Mouse (Mus musculus) MEL (cell line): ENCODE data around the gene Gm10718.
"Not testable (repeated sequence)": the region's sequence is repeated elsewhere in the genome, so short reads cannot be mapped to it uniquely, and the experiment has no call there.

Experiments used
- BHLHE40 ChIP-seq: IDR thresholded peaks from 2 replicates; pipeline ENCODE4 v1.6.1; 2012; ENCODE audit warnings: low read depth, mild to moderate bottlenecking, inconsistent platforms, low read length, improper control_type of control experiment, borderline replicate concordance
- CHD2 ChIP-seq: IDR thresholded peaks from 2 replicates; pipeline ENCODE4 v1.6.1; 2011; ENCODE audit warnings: low read length, improper control_type of control experiment
- CTCF ChIP-seq, 3 experiments: IDR thresholded peaks in 2 of 3; conservative IDR thresholded peaks in 1 of 3; 2 replicates each; pipeline ENCODE4 v1.5.1; 2011 to 2012; ENCODE audit warnings: low read length in 3 of 3, low read depth in 2 of 3, mild to moderate bottlenecking in 2 of 3, improper control_type of control experiment in 1 of 3, inconsistent platforms in 1 of 3, mixed read lengths in 1 of 3, moderate library complexity in 1 of 3; ENCODE audit not compliant: control insufficient read depth in 1 of 3, insufficient read depth in 1 of 3, poor library complexity in 1 of 3, severe bottlenecking in 1 of 3
- E2F4 ChIP-seq: IDR thresholded peaks from 2 replicates; pipeline ENCODE4 v1.6.1; 2011; ENCODE audit warnings: low read depth, low read length, improper control_type of control experiment, borderline replicate concordance
- EP300 ChIP-seq, 2 experiments: IDR thresholded peaks; 2 replicates each; pipeline ENCODE4 v1.6.1; 2011; ENCODE audit warnings: improper control_type of control experiment in 2 of 2, low read length in 2 of 2, low read depth in 1 of 2, mild to moderate bottlenecking in 1 of 2
- HCFC1 ChIP-seq: IDR thresholded peaks from 2 replicates; pipeline ENCODE4 v1.6.1; 2012; ENCODE audit warnings: low read depth, mild to moderate bottlenecking, inconsistent platforms, low read length, improper control_type of control experiment, moderate library complexity
- JUND ChIP-seq: IDR thresholded peaks from 2 replicates; pipeline ENCODE4 v1.6.1; 2011; ENCODE audit warnings: low read depth, mild to moderate bottlenecking, improper control_type of control experiment, low read length
- MYC ChIP-seq: IDR thresholded peaks from 2 replicates; pipeline ENCODE4 v1.6.1; 2011; ENCODE audit warnings: low read depth, mild to moderate bottlenecking, low read length, improper control_type of control experiment, moderate library complexity
- POLR2A ChIP-seq, 2 experiments: IDR thresholded peaks; 2 replicates each; pipeline ENCODE4 v1.6.1; 2011 to 2012; ENCODE audit warnings: low read length in 2 of 2, mild to moderate bottlenecking in 2 of 2, control low read depth in 1 of 2, improper control_type of control experiment in 1 of 2, low read depth in 1 of 2, moderate library complexity in 1 of 2; ENCODE audit not compliant: control insufficient read depth in 1 of 2, insufficient read depth in 1 of 2, poor library complexity in 1 of 2
- POLR2AphosphoS5 ChIP-seq: IDR thresholded peaks from 2 replicates; pipeline ENCODE4 v1.6.1; 2012; ENCODE audit warnings: low read depth, borderline replicate concordance, mild to moderate bottlenecking, inconsistent platforms, low read length, moderate library complexity, mixed read lengths
- USF1 ChIP-seq: IDR thresholded peaks from 2 replicates; pipeline ENCODE4 v1.6.1; 2014; ENCODE audit warnings: low read depth, mild to moderate bottlenecking, inconsistent platforms, low read length, improper control_type of control experiment, moderate library complexity
- ZC3H11A ChIP-seq: IDR thresholded peaks from 2 replicates; pipeline ENCODE4 v1.6.1; 2012; ENCODE audit warnings: low read depth, mild to moderate bottlenecking, inconsistent platforms, low read length, improper control_type of control experiment
- ZKSCAN1 ChIP-seq: IDR thresholded peaks from 2 replicates; pipeline ENCODE4 v1.6.1; 2012; ENCODE audit warnings: low read depth, mild to moderate bottlenecking, inconsistent platforms, low read length, improper control_type of control experiment, moderate library complexity

GRCm38 (mm10) chr9:3038161-3038560 lies 14.8 kb downstream of the Gm10718 start:
- not testable (repeated sequence) for TF ChIP-seq CTCF (IDR thresholded peaks at IDR 0.05 in 2 of 3, conservative IDR thresholded peaks at IDR 0.05 in 1 of 3; ENCODE audit: control insufficient read depth in 1 of 3, insufficient read depth in 1 of 3, low read depth in 2 of 3, low read length in 3 of 3, poor library complexity in 1 of 3, severe bottlenecking in 1 of 3); ZKSCAN1; POLR2A (IDR thresholded peaks at IDR 0.05; ENCODE audit: control insufficient read depth in 1 of 2, insufficient read depth in 1 of 2, low read depth in 1 of 2, low read length in 2 of 2, poor library complexity in 1 of 2); POLR2AphosphoS5; HCFC1; BHLHE40; E2F4; ZC3H11A; JUND; EP300 (IDR thresholded peaks at IDR 0.05; ENCODE audit: low read depth in 1 of 2, low read length in 2 of 2); USF1; MYC; CHD2
